In genomic region chr11:72581609-72582447, GRCm38 (mm10) we compare ENCODE assay signal across 13 mouse cellular contexts. TPM values are rescaled to one million over a fixed set of nuclear protein-coding genes. Genes with fewer than 3 reads are reported as not detected.
DNase-seq lines count a peak whose midpoint lies in the region; ATAC-seq and TF ChIP-seq lines count a peak whose summit lies in the region.
"Had no signal": no experiment of that assay in that cellular context is flagged by ENCODE, and none has a peak within 500 bp of the region (broad histone marks: within the 10 kb centered on the region; RNA-seq: fewer than 3 reads in every experiment).

No protein-coding gene starts in this region.

- no peaks in the 10 kb centered on the region for H3K9me3 ChIP-seq in lung, postnatal 0 days (ENCODE audit: low read length)
- H3K9me3 ChIP-seq in heart, embryonic 10.5 days, result no peaks in the 10 kb centered on the region
- H3K9me3 ChIP-seq: hindbrain, embryonic 13.5 days had no signal

- no peaks in the 10 kb centered on the region for H3K27me3 ChIP-seq in lung, postnatal 0 days (replicated peaks; ENCODE audit: insufficient read depth, low read length)
- peaks cover 11% of the 10 kb centered on the region for H3K27me3 ChIP-seq in heart, embryonic 10.5 days (ENCODE audit: insufficient read depth, poor library complexity, severe bottlenecking)
- H3K27me3 ChIP-seq: hindbrain, embryonic 13.5 days had no signal

- H3K9ac ChIP-seq in lung, postnatal 0 days (replicated peaks; ENCODE audit: low read depth), result no peak overlapping the region
- H3K9ac ChIP-seq: hindbrain, embryonic 13.5 days had no signal

- H3K36me3 ChIP-seq in lung, postnatal 0 days (ENCODE audit: insufficient read depth, low read length), result no peaks in the 10 kb centered on the region
- H3K36me3 ChIP-seq in heart, embryonic 10.5 days, result no peaks in the 10 kb centered on the region
- H3K36me3 ChIP-seq: hindbrain, embryonic 13.5 days had no signal

- TF ChIP-seq EP300 in lung, postnatal 0 days (IDR thresholded peaks at IDR 0.05), result no peak

- TF ChIP-seq CTCF in lung, postnatal 0 days (IDR thresholded peaks at IDR 0.05), result no peak

- no peak overlapping the region for H3K4me2 ChIP-seq in lung, postnatal 0 days (replicated peaks; ENCODE audit: low read depth, low read length)
- H3K4me2 ChIP-seq: hindbrain, embryonic 13.5 days had no signal

- WGBS in lung, postnatal 0 days, result 62% methylated on average over 8 of the region's 8 CpGs
- 74% methylated on average over 8 of the region's 8 CpGs for WGBS in heart, embryonic 10.5 days

- H3K4me3 ChIP-seq in lung, postnatal 0 days (ENCODE audit: low read depth, low read length), result no peak overlapping the region
- H3K4me3 ChIP-seq in heart, embryonic 10.5 days, result no peak overlapping the region
- H3K4me3 ChIP-seq: hindbrain, embryonic 13.5 days had no signal

- no peaks in the 10 kb centered on the region for H3K4me1 ChIP-seq in lung, postnatal 0 days (ENCODE audit: insufficient read depth, low read depth, low read length)
- H3K4me1 ChIP-seq in heart, embryonic 10.5 days, result 0 out of 2 replicates have a peak, but pooled peaks cover under 1% of the 10 kb centered on the region

- DNase-seq in cerebellum, adult 11-12 months, result peak; percentile 56
- peak; percentile 25 for DNase-seq in cerebellum, adult 8-10 months
- DNase-seq in gastrocnemius, adult 8-10 months (ENCODE audit: low spot score in 2 of 2), result peak; percentile 67 to 85
- peak; percentile 59 for DNase-seq in lung, postnatal 0 days (ENCODE audit: low spot score)
- DNase-seq in heart, embryonic 10.5 days (ENCODE audit: low spot score), result no peak
- DNase-seq in kidney, postnatal 4 days, result no peak
- DNase-seq: kidney, adult 8-10 months; left cerebral cortex, postnatal 4 days; thymus, adult 18-20 months had no signal

- no peak overlapping the region for H3K27ac ChIP-seq in lung, postnatal 0 days (ENCODE audit: low read length)
- no peak overlapping the region for H3K27ac ChIP-seq in heart, embryonic 10.5 days
- H3K27ac ChIP-seq: hindbrain, embryonic 13.5 days; macrophage had no signal

- ATAC-seq in cerebellum, adult (ENCODE audit: insufficient number of reproducible peaks, low FRiP score, low TSS enrichment), result no peak
- peak; percentile 71 for ATAC-seq in lung, postnatal 0 days
- no peak for ATAC-seq in frontal cortex, adult (ENCODE audit: low TSS enrichment)

RNA-seq across cellular contexts. Expression of gene Ube2g1, which starts 25.3 kb away (rescaled TPM):
- total RNA-seq in gastrocnemius, adult 8-10 months (2022), result 100 to 1,000 TPM in 1 of 4 experiments, 10 to 100 TPM in 3; 76.7 to 101 (median 81.9) TPM
- 44.9 and 48.4 TPM in 2 replicates for polyA plus RNA-seq in lung, postnatal 0 days (2015; fragmentation: Nextera tagmentation; extraction: Ambion mirVana)
- polyA plus RNA-seq in heart, embryonic 10.5 days (2016; fragmentation: Nextera tagmentation; extraction: Ambion mirVana), result 61.6 and 70.1 TPM in 2 replicates

RNA-seq across cellular contexts. Expression of gene Spns3, which starts 31.5 kb away (rescaled TPM):
- under 1 TPM in 3 of 4 experiments, not detected in 1; 0.29 to 0.38 (median 0.31) TPM for total RNA-seq in gastrocnemius, adult 8-10 months (2022)
- 0.06 and 0.12 TPM in 2 replicates for polyA plus RNA-seq in lung, postnatal 0 days (2015; fragmentation: Nextera tagmentation; extraction: Ambion mirVana)
- polyA plus RNA-seq in heart, embryonic 10.5 days (2016; fragmentation: Nextera tagmentation; extraction: Ambion mirVana), result 0.11 and 0.28 TPM in 2 replicates
- polyA plus RNA-seq: macrophage had no signal

Comparison
In these comparisons a context has a peak if more than half of its experiments do, and no peak if none do; other contexts are left out.
1. DNase-seq: peak in cerebellum, adult 11-12 months (single experiment), cerebellum, adult 8-10 months (single experiment), gastrocnemius, adult 8-10 months (2 of 2) and lung, postnatal 0 days (single experiment); none in heart, embryonic 10.5 days (single experiment) and kidney, postnatal 4 days (0 of 2).